ENCODE assay signal across 8 mouse cellular contexts in the genomic region with DNA sequence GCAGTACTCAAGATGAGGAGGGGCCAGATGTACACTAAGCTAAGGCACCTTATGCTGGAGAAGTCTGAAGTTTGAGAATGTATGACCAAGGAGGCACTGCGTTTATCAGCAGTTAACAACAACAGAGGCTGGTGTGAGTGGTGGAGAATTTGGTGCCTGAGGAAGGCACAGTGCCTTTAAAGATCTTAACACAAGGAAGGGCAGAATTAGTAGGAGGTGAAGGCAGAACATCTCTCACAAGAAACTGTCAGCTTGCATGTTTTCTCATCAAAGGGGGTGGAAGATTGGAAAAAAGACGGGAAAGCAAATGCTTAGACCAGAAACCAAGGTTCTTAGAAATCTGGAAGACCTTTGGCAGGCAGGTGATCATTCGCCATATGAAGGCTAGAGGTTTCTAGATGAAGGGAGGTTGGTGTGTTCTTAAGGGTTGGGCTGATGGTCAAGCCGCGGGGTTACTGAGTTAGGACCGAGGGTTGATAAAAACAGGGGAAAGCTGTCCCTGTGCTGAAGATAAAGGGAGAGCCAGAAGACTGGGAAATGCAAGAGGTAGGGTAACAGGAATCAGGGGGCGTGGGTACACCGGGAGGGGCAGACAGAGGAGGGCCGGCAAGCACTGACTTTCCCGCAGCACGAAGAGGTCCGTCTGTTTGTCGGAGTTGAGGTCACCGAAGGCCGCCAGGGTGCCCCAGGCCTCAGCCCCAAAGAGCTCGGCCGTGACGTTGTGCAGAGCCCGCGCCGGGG. TPM values are rescaled to one million over a fixed set of nuclear protein-coding genes. Genes with fewer than 3 reads are reported as not detected.
A peak's percentile ranks its signal among the peaks of the same experiment; 100 is the strongest.
DNase-seq lines count a peak whose midpoint lies in the region; ATAC-seq and TF ChIP-seq lines count a peak whose summit lies in the region.

No protein-coding gene starts in this region.

- peak overlapping the region; percentile 94 for H3K27ac ChIP-seq in kidney, postnatal 0 days
- peak overlapping the region; percentile 97 for H3K27ac ChIP-seq in forebrain, embryonic 15.5 days (replicated peaks)
- H3K27ac ChIP-seq in liver, embryonic 15.5 days (replicated peaks), result peak overlapping the region; percentile 95

- 1% methylated on average over 21 of the region's 21 CpGs for WGBS in kidney, postnatal 0 days
- WGBS in forebrain, embryonic 15.5 days, result 2% methylated on average over 21 of the region's 21 CpGs
- WGBS in liver, embryonic 15.5 days (ENCODE audit: insufficient replicate concordance), result under 1% methylated on average over 21 of the region's 21 CpGs

- in situ Hi-C loops in Patski (cut with MboI; ENCODE audit: low pct_unique_long_range_greater_than_20kb), result no loop called here

- H3K9ac ChIP-seq in kidney, postnatal 0 days (ENCODE audit: low read depth, low read length), result peak overlapping the region; percentile 87
- peak overlapping the region; percentile 92 for H3K9ac ChIP-seq in forebrain, embryonic 15.5 days (replicated peaks)
- H3K9ac ChIP-seq in liver, embryonic 15.5 days, result peak overlapping the region; percentile 80

- H3K4me3 ChIP-seq in kidney, postnatal 0 days (replicated peaks; ENCODE audit: low read depth, low read length), result peak overlapping the region; percentile 75
- H3K4me3 ChIP-seq in forebrain, embryonic 15.5 days, result peak overlapping the region; percentile 91
- H3K4me3 ChIP-seq in liver, embryonic 15.5 days (replicated peaks), result peak overlapping the region; percentile 90

- intact Hi-C loops in gastrocnemius, postnatal 36 days (cut with DNase I), result no loop called here

- POLR2A ChIA-PET in Patski (lab: Charles Lee), result interaction anchor here (0.6 to 1.1 kb wide), 2 partner anchors 32 to 347 kb away, joined by 3 read pairs; no protein-coding TSS in a partner anchor

- CTCF ChIA-PET in Patski (lab: Charles Lee), result interaction anchor here (1.2 to 1.3 kb wide), 2 partner anchors 10 to 54 kb away, joined by 3 read pairs; no protein-coding TSS in a partner anchor

- H3K36me3 ChIP-seq in kidney, postnatal 0 days (ENCODE audit: insufficient read depth, low read length), result no peaks in the 10 kb centered on the region
- H3K36me3 ChIP-seq in forebrain, embryonic 15.5 days, result peaks cover 17% of the 10 kb centered on the region
- peaks cover 15% of the 10 kb centered on the region for H3K36me3 ChIP-seq in liver, embryonic 15.5 days (replicated peaks)

- TF ChIP-seq CTCF in kidney, postnatal 0 days (IDR thresholded peaks at IDR 0.05; ENCODE audit: low read depth), result no peak
- no peak for TF ChIP-seq CTCF in Patski (IDR thresholded peaks at IDR 0.05)

- ATAC-seq in kidney, postnatal 0 days (replicated peaks; ENCODE audit: low FRiP score, low read depth), result no peak
- ATAC-seq in Patski, result peak; percentile 10
- no peak for ATAC-seq in forebrain, embryonic 15.5 days (replicated peaks)
- no peak; the same call in 1 of the 2 replicates for ATAC-seq in liver, embryonic 15.5 days (ENCODE audit: insufficient read depth)

- H3K4me2 ChIP-seq in kidney, postnatal 0 days (ENCODE audit: low read length), result peak overlapping the region; percentile 61
- H3K4me2 ChIP-seq in forebrain, embryonic 15.5 days (replicated peaks), result peak overlapping the region; percentile 77
- H3K4me2 ChIP-seq in liver, embryonic 15.5 days, result peak overlapping the region; percentile 83

- no peaks in the 10 kb centered on the region for H3K9me3 ChIP-seq in kidney, postnatal 0 days (replicated peaks; ENCODE audit: low read length)
- no peaks in the 10 kb centered on the region for H3K9me3 ChIP-seq in forebrain, embryonic 15.5 days
- no peaks in the 10 kb centered on the region for H3K9me3 ChIP-seq in liver, embryonic 15.5 days (replicated peaks)

- H3K27me3 ChIP-seq in kidney, postnatal 0 days (ENCODE audit: insufficient read depth, low read length), result no peaks in the 10 kb centered on the region
- H3K27me3 ChIP-seq in Patski, result no peaks in the 10 kb centered on the region
- H3K27me3 ChIP-seq in forebrain, embryonic 15.5 days, result no peaks in the 10 kb centered on the region
- no peaks in the 10 kb centered on the region for H3K27me3 ChIP-seq in liver, embryonic 15.5 days

- peaks cover 7% of the 10 kb centered on the region; the same call in 1 of the 2 replicates for H3K4me1 ChIP-seq in kidney, postnatal 0 days (replicated peaks; ENCODE audit: insufficient read depth, low read length)
- peaks cover 19% of the 10 kb centered on the region for H3K4me1 ChIP-seq in forebrain, embryonic 15.5 days
- H3K4me1 ChIP-seq in liver, embryonic 15.5 days (replicated peaks), result peaks cover 23% of the 10 kb centered on the region

- DNase-seq in kidney, postnatal 0 days (ENCODE audit: low spot score), result peak; percentile 72
- DNase-seq in kidney, postnatal 14 days, result no peak
- no peak for DNase-seq in Patski (ENCODE audit: low read depth, low spot score)
- DNase-seq in right cerebral cortex, postnatal 4 days, result no peak
- no peak for DNase-seq in left cerebral cortex, adult 8-10 months (ENCODE audit: low spot score in 2 of 2)
- DNase-seq in gastrocnemius, postnatal 36 days, result no peak

RNA-seq across cellular contexts. Expression of a gene that starts 0.6 kb away (rescaled TPM):
- 86.5 and 88.1 TPM in 2 replicates for polyA plus RNA-seq in kidney, postnatal 0 days (2015; fragmentation: Nextera tagmentation; extraction: Ambion mirVana)
- polyA plus RNA-seq in Patski (2021), result 111 TPM
- 147 and 160 TPM in 2 replicates for polyA plus RNA-seq in forebrain, embryonic 15.5 days (2015; fragmentation: Nextera tagmentation; extraction: Ambion mirVana)
- 22.6 and 23.1 TPM in 2 replicates for polyA plus RNA-seq in liver, embryonic 15.5 days (2015; fragmentation: Nextera tagmentation; extraction: Ambion mirVana)
- 100 to 1,000 TPM; 169 to 204 (median 183) TPM for total RNA-seq in left cerebral cortex, adult 8-10 months (2022)
- 10 to 100 TPM; 38.8 to 39.5 TPM for total RNA-seq in gastrocnemius, postnatal 36 days (2021)

RNA-seq across cellular contexts. Expression of a gene that starts 0.7 kb away (rescaled TPM):
- polyA plus RNA-seq in kidney, postnatal 0 days (2015; fragmentation: Nextera tagmentation; extraction: Ambion mirVana), result 43.3 and 44.8 TPM in 2 replicates
- polyA plus RNA-seq in Patski (2021), result 32.5 TPM
- polyA plus RNA-seq in forebrain, embryonic 15.5 days (2015; fragmentation: Nextera tagmentation; extraction: Ambion mirVana), result 28.0 and 30.1 TPM in 2 replicates
- 11.4 and 11.7 TPM in 2 replicates for polyA plus RNA-seq in liver, embryonic 15.5 days (2015; fragmentation: Nextera tagmentation; extraction: Ambion mirVana)
- total RNA-seq in left cerebral cortex, adult 8-10 months (2022), result 10 to 100 TPM; 45.5 to 51.1 (median 48.8) TPM
- 100 to 1,000 TPM; 342 to 346 TPM for total RNA-seq in gastrocnemius, postnatal 36 days (2021)
